Mouse (Mus musculus) urinary bladder, postnatal 36 days (tissue): ENCODE data around the gene Ulk1.
"Not testable (repeated sequence)": the region's sequence is repeated elsewhere in the genome, so short reads cannot be mapped to it uniquely, and the experiment has no call there.

Experiments used
- DNase-seq, 2 experiments: peaks; one replicate each; pipeline ENCODE4 v3.0.0; 2022; ENCODE audit warnings: low spot score in 2 of 2, mixed read lengths in 1 of 2

Gene Ulk1

GRCm38 (mm10) chr5:110804012-110804743 is 5.7 kb downstream of the Ulk1 start:
- no peak for DNase-seq

- no peak for DNase-seq
Measured at GRCm38 (mm10) chr5:110802809-110803208, 7.1 kb downstream of the Ulk1 start.

GRCm38 (mm10) chr5:110802186-110802585 is 7.7 kb downstream of the Ulk1 start:
- peak in 1 of 2 experiments; percentile 28 for DNase-seq

DNA sequence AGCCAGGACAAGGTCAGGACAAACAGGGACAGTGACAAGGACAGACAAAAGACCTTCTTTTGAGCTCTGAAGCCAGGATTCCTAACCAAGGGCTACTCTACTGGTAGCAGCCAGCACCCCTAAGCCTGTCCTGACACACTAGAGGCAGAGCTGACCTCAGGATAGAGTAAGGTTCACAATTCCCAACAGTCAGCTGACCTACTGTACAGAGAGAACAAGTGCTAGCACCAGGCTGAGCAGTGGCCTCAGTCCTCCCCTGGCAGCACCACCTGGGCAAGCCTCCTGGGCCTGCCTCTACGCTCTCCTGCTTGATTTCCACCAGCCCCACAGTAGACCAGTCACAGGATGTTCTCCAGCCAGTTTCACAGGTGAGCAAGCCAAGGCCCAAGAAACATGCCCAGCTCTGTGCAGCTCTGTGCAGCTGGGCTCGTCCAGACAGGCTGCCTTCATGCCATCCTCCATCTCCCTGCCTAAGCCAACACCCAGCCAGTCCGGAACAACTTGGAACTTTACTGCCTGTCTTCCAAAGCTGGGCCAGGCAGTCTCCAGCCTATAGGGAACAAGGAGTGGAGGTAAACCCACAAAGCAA is 8.8 kb downstream of the Ulk1 start:
- DNase-seq: peak; percentile 25 to 51

- DNase-seq: peak in 1 of 2 experiments; percentile 27
Measured at GRCm38 (mm10) chr5:110797696-110798095, 12.2 kb downstream of the Ulk1 start.

DNA sequence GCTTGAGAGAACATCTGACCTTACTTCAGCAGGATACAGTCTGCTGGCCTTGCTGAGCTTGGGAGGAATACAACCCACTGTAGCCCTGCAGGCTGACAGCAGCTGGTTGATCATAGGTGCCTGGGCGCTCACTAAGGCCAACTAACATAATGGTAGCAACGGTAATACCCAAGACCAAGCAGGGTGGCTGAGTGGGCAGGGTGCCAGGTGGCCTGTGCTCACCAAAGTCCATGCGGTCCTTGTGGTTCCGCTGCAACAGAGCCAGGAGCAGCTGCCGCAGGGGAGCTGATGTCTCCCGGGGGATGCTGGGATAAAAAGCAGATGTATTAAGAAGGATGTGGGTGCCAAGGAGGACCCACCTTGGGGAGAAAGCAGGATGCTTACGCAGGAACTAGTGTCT is 15.5 kb downstream of the Ulk1 start:
- no peak for DNase-seq

DNA sequence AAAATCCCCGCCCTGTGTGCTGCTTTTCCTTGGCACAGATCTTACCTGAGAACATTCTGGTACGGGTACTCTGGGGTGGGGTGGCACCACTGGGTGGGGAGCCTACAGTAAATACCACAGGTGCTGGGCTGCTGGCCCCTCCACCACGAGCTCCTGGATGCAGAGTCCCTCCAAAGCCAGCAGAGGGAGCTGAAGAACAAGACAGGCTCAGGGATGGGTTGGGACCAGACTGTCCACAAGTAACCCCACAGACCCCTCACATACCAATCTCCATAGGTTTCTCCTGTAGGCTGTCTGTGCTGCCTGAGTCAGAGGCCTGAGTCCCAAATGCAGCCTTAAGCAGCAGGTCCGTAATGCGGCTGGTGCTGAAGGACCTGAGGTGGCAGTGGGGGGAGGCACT is 21.2 kb downstream of the Ulk1 start:
- DNase-seq: peak; percentile 25 to 31

GRCm38 (mm10) chr5:110786081-110786835 is 23.6 kb downstream of the Ulk1 start:
- DNase-seq: no peak

DNA sequence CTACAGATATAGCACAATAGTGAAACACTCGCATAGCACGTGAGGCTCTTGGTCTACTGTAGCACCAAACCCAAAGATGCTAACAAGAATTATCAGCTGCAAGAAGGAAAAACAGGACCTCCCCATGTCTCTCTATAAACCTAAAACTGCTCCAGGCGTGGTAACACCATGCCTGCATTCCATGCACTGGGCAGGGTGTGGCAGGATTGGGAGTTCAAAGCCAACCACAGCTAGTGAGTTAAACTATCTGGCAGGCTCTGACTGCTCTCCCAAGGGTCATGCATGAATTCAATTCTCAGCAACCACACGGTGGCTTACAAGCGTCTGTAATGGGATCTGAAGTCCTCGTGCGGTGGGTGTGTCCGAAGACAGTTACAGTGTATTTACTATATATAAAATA is 26.7 kb downstream of the Ulk1 start:
- no peak for DNase-seq

DNA sequence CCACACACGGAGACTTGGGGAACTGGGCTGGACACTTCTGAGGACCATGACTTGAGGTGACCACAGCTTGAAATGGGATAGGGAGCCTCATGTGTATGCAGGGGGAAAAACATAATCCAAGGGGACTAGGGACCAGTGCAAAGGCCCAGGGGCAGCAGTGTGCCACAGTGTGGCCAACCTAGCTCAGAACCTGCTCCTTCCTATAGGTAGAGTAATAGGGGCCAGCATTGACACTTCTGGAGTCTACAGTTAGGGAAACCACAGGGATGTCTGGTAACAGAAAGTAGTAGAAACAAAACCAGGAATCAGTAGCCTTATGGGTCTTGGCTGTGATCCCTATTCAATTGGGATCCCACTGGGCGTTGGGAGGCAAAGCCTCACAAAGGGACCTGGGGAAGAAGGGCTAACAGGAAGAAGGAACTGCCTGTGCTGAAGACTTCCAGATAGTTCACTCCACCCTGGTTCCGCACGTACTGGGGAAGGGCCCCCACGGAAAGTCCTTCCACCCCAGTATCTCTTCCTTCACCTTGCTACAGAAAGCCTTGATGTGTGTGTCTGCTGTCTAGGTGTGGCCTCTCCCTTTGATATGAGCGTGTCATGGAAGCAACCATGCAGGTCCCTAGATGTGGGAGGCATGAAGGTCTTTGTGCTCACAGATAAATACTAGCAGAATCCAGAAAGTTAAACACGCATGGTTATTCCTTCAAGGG is 28.2 kb downstream of the Ulk1 start:
- no peak for DNase-seq

GRCm38 (mm10) chr5:110780761-110781528 is 29.0 kb downstream of the Ulk1 start:
- peak in 1 of 2 experiments; percentile 6 for DNase-seq

GRCm38 (mm10) chr5:110779998-110780760 is 29.7 kb downstream of the Ulk1 start, which contains the start of gene Pus1:
Pus1 (minus strand) TSS chr5:110780659.
- peak; percentile 92 to 95 for DNase-seq

DNA sequence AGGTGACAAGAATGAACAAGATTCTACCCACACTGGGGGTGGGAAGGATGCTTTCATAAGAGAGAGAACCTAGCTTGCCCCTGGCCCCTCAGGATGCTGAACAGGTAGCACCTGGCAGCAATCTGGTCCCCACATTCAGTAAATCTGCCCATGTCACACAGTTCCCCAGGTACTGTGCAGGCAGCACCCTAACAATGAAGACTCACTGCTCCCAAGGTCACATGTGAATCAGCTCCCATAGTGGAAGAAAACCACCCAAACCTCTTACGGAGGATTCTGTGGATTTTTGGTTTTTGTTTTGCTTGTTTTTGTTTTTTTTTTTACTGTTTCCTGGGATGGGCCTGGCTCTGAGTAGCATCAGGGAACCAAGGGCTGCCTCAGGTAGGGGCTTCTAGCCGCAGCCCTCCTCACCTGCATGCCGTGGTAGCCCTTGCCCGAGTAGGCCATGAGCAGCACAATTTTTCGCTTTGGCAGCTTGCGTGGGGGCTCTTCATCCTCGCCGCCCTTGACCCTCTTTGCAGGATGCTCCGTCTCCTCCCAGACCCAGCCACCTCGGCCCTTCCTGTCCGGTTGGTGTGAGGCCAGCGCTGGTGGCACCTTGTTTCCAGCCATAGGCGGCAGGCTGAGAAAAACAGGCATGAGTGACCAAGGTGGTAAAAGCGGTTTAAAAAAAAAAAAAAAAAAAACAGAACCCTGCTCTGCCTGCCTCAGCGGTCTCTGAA is 30.5 kb downstream of the Ulk1 start:
- no peak for DNase-seq

GRCm38 (mm10) chr5:110778263-110778662 is 31.6 kb downstream of the Ulk1 start:
- DNase-seq: no peak

DNA sequence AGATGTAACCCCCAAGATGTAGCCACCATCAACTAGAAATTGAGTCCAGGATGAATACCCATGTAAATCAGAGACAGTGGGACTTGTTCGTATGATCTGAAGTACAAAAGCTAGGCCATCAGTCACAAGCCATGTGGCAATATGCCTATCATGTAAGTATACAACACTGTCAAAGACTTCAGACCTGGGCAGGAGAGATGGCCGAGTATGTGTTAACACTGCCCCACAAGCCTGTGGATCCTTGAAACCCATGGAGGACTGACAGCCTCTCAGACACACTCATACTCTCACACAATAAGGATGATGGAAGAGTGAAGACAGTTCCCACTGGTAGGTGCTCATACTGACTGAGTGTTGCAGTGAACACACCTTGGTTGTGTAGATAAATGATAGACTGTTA is 33.8 kb downstream of the Ulk1 start:
- DNase-seq: no peak

GRCm38 (mm10) chr5:110774511-110774910 is 35.4 kb downstream of the Ulk1 start:
- DNase-seq: no peak

DNA sequence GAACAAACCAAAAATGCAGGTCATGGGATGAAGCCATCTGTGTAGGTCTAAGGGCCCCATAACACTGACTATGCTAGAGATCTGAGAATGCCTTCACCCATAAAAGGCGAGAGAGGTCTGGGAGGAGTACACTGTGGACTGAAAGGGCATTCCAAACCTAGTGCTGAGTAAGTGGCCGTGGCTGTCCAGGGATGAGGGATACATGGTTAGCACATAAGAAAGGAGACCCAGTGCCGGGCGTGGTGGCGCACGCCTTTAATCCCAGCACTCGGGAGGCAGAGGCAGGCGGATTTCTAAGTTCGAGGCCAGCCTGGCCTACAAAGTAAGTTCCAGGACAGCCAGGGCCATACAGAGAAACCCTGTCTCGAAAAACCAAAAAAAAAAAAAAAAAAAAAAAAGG is 37.0 kb downstream of the Ulk1 start:
- not testable (repeated sequence) for DNase-seq

DNA sequence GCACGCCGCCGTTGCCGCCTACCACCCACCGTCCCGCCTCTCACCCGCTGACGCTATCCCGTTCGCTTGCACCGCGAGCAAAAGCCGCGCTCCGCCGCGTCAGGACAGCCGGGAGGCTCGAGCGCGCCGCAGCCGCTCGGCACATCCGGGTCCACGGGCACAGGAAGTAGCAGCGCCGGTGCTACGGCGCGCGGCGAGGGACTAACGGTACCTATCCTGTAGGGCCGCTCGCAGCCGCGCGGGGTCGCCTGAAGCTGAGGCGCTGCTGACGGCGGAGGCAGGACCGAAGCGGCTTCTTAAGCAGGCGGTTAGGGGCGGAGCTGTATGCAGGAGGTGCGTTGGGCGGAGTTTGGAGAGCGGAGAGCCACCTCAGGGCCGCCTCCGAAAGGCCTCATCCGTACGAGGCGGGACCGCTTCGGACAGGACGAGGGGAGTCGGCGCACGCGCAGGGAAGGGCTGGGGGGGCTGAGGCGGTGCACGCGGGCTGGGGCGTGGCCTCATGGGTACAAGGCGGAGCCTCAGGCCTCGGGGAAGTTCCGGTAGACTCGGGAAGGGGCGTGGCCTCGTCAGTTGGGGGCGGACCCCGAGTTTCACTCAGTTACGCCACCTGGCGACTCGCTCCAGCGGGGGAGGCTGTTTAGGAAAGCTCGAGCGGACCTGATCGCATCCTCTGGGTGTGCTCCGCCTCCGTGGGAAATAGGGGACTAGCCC is 39.3 kb downstream of the Ulk1 start, which contains the start of gene Ep400:
Ep400 (minus strand) TSS at position 270 of the 711 bp plus-strand sequence.
- peak; percentile 100 for DNase-seq

DNA sequence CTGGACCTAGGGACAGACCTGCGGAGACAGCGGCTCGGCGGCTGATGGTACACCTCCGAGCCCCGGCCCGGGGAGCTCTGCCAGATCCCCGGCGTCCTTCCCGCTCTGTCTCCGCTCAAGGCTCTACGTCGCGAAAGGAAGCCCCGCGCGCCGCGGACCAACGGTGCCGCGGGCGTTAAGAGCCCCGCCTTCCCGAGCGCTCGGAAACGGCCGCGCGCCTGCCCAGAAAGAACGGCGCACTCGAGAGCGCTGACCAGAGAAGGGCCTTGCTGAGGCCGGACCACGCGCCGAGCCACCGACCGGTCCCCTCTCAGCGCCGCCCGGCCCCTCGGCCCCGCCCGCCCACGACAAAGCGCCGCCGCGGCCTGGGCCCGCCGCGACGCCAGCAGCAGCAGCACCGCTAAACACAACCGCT is 39.9 kb downstream of the Ulk1 start:
- DNase-seq: no peak
